Mouse (Mus musculus) stomach, embryonic 14.5 days (tissue): Measurements from ENCODE around the gene Ccser1. TPM values are rescaled to one million over a fixed set of nuclear protein-coding genes. Genes with fewer than 3 reads are reported as not detected.

Source experiments
- ATAC-seq: fragments of 200-750 bp; cut with Nextera tagmentation; 2 replicates; pipeline ENCODE4 v1.8.0; 2017; ENCODE audit warnings: low read depth, moderate TSS enrichment; ENCODE audit not compliant: insufficient number of reproducible peaks, insufficient read depth, low FRiP score
- H3K27ac ChIP-seq: fragments of 300-500 bp; sonication (generic); 2 replicates; pipeline ENCODE4 v1.5.1; 2014; ENCODE audit warnings: mild to moderate bottlenecking, low read length, moderate library complexity, mixed read lengths
- H3K27me3 ChIP-seq: fragments of 300-500 bp; sonication (generic); 2 replicates; pipeline ENCODE4 v1.6.1; 2014; ENCODE audit warnings: low read length, control low read depth, mixed read lengths; ENCODE audit not compliant: control insufficient read depth, insufficient read depth
- H3K36me3 ChIP-seq: fragments of 300-500 bp; sonication (generic); 2 replicates; pipeline ENCODE4 v1.6.1; 2014; ENCODE audit warnings: mild to moderate bottlenecking, control low read depth, low read length, moderate library complexity, mixed read lengths; ENCODE audit not compliant: control insufficient read depth, insufficient read depth
- H3K4me1 ChIP-seq: fragments of 300-500 bp; sonication (generic); 2 replicates; pipeline ENCODE4 v1.6.1; 2014; ENCODE audit warnings: low read length, control low read depth, mixed read lengths; ENCODE audit not compliant: control insufficient read depth, insufficient read depth
- H3K4me2 ChIP-seq: fragments of 300-500 bp; sonication (generic); replicated peaks from 2 replicates; pipeline ENCODE4 v1.6.1; 2014; ENCODE audit warnings: low read depth, low read length, control low read depth
- H3K4me3 ChIP-seq: fragments of 300-500 bp; sonication (generic); 2 replicates; pipeline ENCODE4 v1.5.1; 2014; ENCODE audit warnings: low read depth, low read length, control low read depth
- H3K9ac ChIP-seq: fragments of 300-500 bp; sonication (generic); replicated peaks from 2 replicates; pipeline ENCODE4 v1.6.1; 2014; ENCODE audit warnings: low read depth, mild to moderate bottlenecking, control low read depth, low read length, moderate library complexity, mixed read lengths
- H3K9me3 ChIP-seq: fragments of 300-500 bp; sonication (generic); 2 replicates; pipeline ENCODE4 v1.6.1; 2016; ENCODE audit warnings: low read depth, low read length, control low read depth; ENCODE audit not compliant: control insufficient read depth
- WGBS: fragments of 180-500 bp; shearing (Covaris S2); extraction: QIAGEN DNeasy Blood & Tissue Kit; methylation state at CpG from one replicate; pipeline ENCODE4 v1.1.7; 2014; 5-methylcytosine and 5-hydroxymethylcytosine counted together
- polyA plus RNA-seq: library from polyadenylated mRNA; unstranded; fragments of >200 nt; fragmentation: Nextera tagmentation; extraction: Ambion mirVana; gene quantifications from 2 replicates; pipeline ENCODE4 v1.2.1, GENCODE M21; 2014

Ccser1 gene
- polyA plus RNA-seq, 1 experiment from 2014 or later, result 5.8 TPM

DNA sequence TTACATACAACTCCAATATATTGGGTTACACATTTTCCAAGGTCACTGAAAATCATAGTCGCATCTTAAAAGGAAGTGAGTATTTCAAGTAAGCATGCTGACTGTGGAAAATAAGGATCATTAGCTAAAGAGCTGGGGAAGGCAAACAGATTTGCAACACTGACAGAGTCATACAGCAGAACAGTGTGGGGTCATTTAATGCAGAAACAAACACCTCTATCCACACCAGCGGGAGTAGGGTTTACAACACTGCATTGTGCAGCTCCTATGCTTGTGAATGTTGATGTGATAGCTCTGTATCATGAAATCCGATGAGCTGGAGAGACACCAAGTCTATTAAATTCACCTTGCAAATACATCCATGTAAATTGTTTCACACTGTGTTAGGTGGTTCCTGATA lies 202.9 kb downstream of the Ccser1 start:
- ATAC-seq, result no peak
- Histone ChIP-seq H3K4me1 (no peaks in the 10 kb centered on the region), H3K27ac (no peak overlapping the region), H3K9ac (no peak overlapping the region), H3K4me2 (no peak overlapping the region), H3K4me3 (no peak overlapping the region), H3K36me3 (no peaks in the 10 kb centered on the region), H3K9me3 (no peaks in the 10 kb centered on the region), H3K27me3 (no peaks in the 10 kb centered on the region)
- 56% methylated on average over 3 of the region's 3 CpGs for WGBS

DNA sequence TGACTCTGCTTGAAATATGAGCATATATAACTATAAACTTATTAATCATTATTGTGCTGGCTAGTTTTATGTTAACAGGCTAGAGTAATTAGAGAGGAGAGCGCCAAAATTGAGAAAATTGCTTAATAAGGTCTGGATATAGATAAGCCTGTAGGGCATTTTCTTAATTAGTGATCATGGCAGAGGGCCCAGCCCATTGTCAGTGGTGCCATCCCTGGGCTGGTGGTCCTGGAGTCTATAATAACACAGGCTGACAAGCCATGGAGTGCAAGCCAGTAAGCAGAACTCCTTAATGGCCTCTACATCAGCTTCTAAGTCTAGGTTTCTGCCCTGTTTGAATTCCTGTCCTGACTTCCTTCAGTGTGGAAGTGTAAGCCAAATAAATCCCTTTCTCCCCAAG lies 206.9 kb downstream of the Ccser1 start:
- no peak for ATAC-seq
- WGBS, result 70% methylated on average over 1 of the region's 1 CpGs

GRCm38 (mm10) chr6:61427490-61427889 lies 247.4 kb downstream of the Ccser1 start:
- 80% methylated on average over 2 of the region's 2 CpGs for WGBS
- H3K4me2 ChIP-seq, result no peak overlapping the region
- no peak for ATAC-seq

More for the DNA sequence above, 206.9 kb downstream of the Ccser1 start:
- Histone ChIP-seq H3K36me3 (no peaks in the 10 kb centered on the region), H3K27me3 (no peaks in the 10 kb centered on the region), H3K4me2 (no peak overlapping the region), H3K9me3 (no peaks in the 10 kb centered on the region), H3K4me1 (no peaks in the 10 kb centered on the region), H3K9ac (no peak overlapping the region), H3K4me3 (no peak overlapping the region), H3K27ac (no peak overlapping the region)

GRCm38 (mm10) chr6:61430881-61431725 lies 251.0 kb downstream of the Ccser1 start:
- Histone ChIP-seq H3K4me1 (no peaks in the 10 kb centered on the region), H3K9me3 (no peaks in the 10 kb centered on the region), H3K9ac (no peak overlapping the region), H3K36me3 (no peaks in the 10 kb centered on the region), H3K4me2 (no peak overlapping the region), H3K27ac (no peak overlapping the region), H3K27me3 (no peaks in the 10 kb centered on the region), H3K4me3 (no peak overlapping the region)
- WGBS, result 44% methylated on average over 5 of the region's 5 CpGs
- no peak for ATAC-seq

More at GRCm38 (mm10) chr6:61427490-61427889, 247.4 kb downstream of the Ccser1 start:
- H3K9ac ChIP-seq, result no peak overlapping the region
- no peak overlapping the region for H3K4me3 ChIP-seq
- H3K9me3 ChIP-seq, result no peaks in the 10 kb centered on the region
- no peaks in the 10 kb centered on the region for H3K4me1 ChIP-seq
- no peak overlapping the region for H3K27ac ChIP-seq
- no peaks in the 10 kb centered on the region for H3K27me3 ChIP-seq
- H3K36me3 ChIP-seq, result no peaks in the 10 kb centered on the region

DNA sequence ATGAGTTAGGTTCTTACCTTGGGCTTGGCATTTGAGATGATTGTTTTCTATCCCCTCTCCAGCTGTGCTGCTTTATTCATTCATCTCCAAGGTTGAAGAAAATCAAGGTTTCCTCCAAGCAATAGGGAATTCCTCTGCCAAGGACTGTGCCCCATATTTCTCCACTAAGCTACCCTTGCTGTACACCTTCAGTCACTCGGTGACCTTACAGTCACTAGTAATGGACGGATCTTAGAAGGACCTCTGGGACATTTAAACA lies 251.5 kb downstream of the Ccser1 start:
- no peak overlapping the region for H3K27ac ChIP-seq
- WGBS, result 78% methylated on average over 2 of the region's 2 CpGs
- H3K4me2 ChIP-seq, result no peak overlapping the region
- no peaks in the 10 kb centered on the region for H3K36me3 ChIP-seq
- no peaks in the 10 kb centered on the region for H3K27me3 ChIP-seq
- no peak overlapping the region for H3K9ac ChIP-seq
- H3K4me3 ChIP-seq, result no peak overlapping the region
- ATAC-seq, result no peak
- H3K4me1 ChIP-seq, result no peaks in the 10 kb centered on the region
- H3K9me3 ChIP-seq, result no peaks in the 10 kb centered on the region

DNA sequence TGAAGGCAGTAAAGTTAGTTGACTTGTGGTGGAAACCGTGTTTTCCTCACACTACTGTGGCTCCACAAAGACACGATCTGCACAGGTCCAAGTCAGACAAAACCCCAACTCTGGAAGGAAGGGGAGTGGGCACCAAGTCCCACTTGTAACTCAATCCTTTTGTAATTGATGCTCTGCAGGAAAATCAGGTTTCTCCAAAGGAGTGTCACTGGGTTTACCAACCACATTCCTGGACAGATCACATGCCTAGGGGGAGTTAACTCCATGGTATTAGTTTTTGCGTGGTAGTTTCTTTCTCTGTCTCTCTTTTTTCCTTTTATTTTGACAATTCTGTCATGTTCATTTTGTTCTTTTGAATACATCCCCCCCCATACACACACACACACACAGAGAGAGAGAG lies 252.0 kb downstream of the Ccser1 start:
- Histone ChIP-seq H3K36me3 (no peaks in the 10 kb centered on the region), H3K27ac (no peak overlapping the region), H3K4me1 (no peaks in the 10 kb centered on the region), H3K27me3 (no peaks in the 10 kb centered on the region), H3K9me3 (no peaks in the 10 kb centered on the region), H3K4me3 (no peak overlapping the region), H3K4me2 (no peak overlapping the region), H3K9ac (no peak overlapping the region)
- no peak for ATAC-seq
- WGBS, result 62% methylated on average over 3 of the region's 3 CpGs

GRCm38 (mm10) chr6:61432703-61433102 lies 252.6 kb downstream of the Ccser1 start:
- H3K4me3 ChIP-seq, result no peak overlapping the region
- H3K4me1 ChIP-seq, result no peaks in the 10 kb centered on the region
- 68% methylated on average over 3 of the region's 3 CpGs for WGBS
- H3K9ac ChIP-seq, result no peak overlapping the region
- ATAC-seq, result no peak
- H3K4me2 ChIP-seq, result no peak overlapping the region
- H3K9me3 ChIP-seq, result no peaks in the 10 kb centered on the region
- H3K27ac ChIP-seq, result no peak overlapping the region
- no peaks in the 10 kb centered on the region for H3K36me3 ChIP-seq
- no peaks in the 10 kb centered on the region for H3K27me3 ChIP-seq

DNA sequence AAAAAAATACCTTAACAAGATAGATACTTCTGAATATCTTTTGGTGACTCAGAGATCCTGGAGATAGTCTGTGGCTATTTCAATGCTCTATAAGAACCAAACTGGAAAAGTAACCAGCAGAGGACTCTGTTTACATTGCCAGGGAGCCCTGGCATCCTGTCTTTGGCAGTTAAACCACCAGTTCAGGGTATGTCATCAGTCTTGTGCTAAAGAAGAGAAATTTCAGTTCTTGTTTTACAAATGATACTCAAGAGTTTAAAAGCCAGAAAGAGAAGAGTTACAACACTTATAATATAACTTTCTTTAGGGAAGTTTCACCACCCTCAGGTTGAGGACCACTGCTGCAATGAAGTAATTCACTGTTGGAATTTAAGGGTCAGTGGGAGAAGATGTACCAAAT lies 258.0 kb downstream of the Ccser1 start:
- Histone ChIP-seq H3K36me3 (no peaks in the 10 kb centered on the region), H3K9me3 (no peaks in the 10 kb centered on the region), H3K27ac (no peak overlapping the region), H3K9ac (no peak overlapping the region), H3K4me3 (no peak overlapping the region), H3K4me1 (no peaks in the 10 kb centered on the region), H3K4me2 (no peak overlapping the region), H3K27me3 (no peaks in the 10 kb centered on the region)
- no peak for ATAC-seq
